Mouse (Mus musculus) forebrain, embryonic 16.5 days (tissue): ENCODE measurements at regions not wholly inside any gene's neighbourhood (a gene's known extent, or its start where the extent isn't known, plus 50 kb on each side); places are given as distances from the start of the nearest gene placed in this dataset.
A peak's percentile ranks its signal among the peaks of the same experiment; 100 is the strongest.

Experiments used
- ATAC-seq: fragments of 200-750 bp; cut with Nextera tagmentation; 2 replicates; pipeline ENCODE4 v1.8.0; 2017; ENCODE audit warnings: mild to moderate bottlenecking, moderate library complexity
- H3K27ac ChIP-seq: fragments of 300-500 bp; sonication (generic); 2 replicates; pipeline ENCODE4 v1.5.1; 2014; ENCODE audit warnings: low read length, control low read depth
- H3K27me3 ChIP-seq: fragments of 300-500 bp; sonication (generic); replicated peaks from 2 replicates; pipeline ENCODE4 v1.6.1; 2014; ENCODE audit warnings: low read length; ENCODE audit not compliant: control insufficient read depth, insufficient read depth
- H3K36me3 ChIP-seq: fragments of 300-500 bp; sonication (generic); 2 replicates; pipeline ENCODE4 v1.6.1; 2014; ENCODE audit not compliant: control insufficient read depth, insufficient read depth
- H3K4me1 ChIP-seq: fragments of 300-500 bp; sonication (generic); replicated peaks from 2 replicates; pipeline ENCODE4 v1.6.1; 2014; ENCODE audit warnings: low read length; ENCODE audit not compliant: control insufficient read depth, insufficient read depth
- H3K4me2 ChIP-seq: fragments of 300-500 bp; sonication (generic); 2 replicates; pipeline ENCODE4 v1.6.1; 2014; ENCODE audit warnings: mild to moderate bottlenecking, low read length, control low read depth
- H3K4me3 ChIP-seq: fragments of 300-500 bp; sonication (generic); replicated peaks from 2 replicates; pipeline ENCODE4 v1.5.1; 2014; ENCODE audit warnings: mild to moderate bottlenecking, low read length, control low read depth
- H3K9ac ChIP-seq: fragments of 300-500 bp; sonication (generic); replicated peaks from 2 replicates; pipeline ENCODE4 v1.6.1; 2014; ENCODE audit warnings: low read depth, low read length, control low read depth
- H3K9me3 ChIP-seq: fragments of 300-500 bp; sonication (generic); 2 replicates; pipeline ENCODE4 v1.6.1; 2016; ENCODE audit warnings: low read length; ENCODE audit not compliant: control insufficient read depth
- WGBS: fragments of 180-500 bp; shearing (Covaris S2); extraction: QIAGEN DNeasy Blood & Tissue Kit; methylation state at CpG from one replicate; pipeline ENCODE4 v1.1.7; 2014; 5-methylcytosine and 5-hydroxymethylcytosine counted together

DNA sequence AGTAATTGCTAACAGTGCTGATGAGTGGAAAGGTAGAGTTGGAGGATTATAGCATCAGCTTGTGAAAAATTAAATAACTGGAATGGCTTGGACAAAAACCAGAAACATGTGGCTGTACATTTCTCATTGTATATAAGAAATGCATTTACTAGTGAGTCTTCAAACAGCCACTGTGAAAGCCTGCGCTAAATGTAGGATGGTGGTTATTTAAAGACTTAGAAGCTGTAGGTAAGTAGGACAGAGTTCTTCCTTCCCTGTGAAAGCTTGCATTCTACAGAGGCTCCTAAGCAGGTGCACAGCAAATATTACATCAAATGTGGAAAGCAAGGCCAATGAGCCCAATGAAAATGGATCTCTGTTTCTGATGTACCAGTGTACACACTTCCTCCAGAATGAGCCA is 2999.5 kb upstream of the Gm6569 start:
- Histone ChIP-seq H3K9ac (no peak overlapping the region), H3K27me3 (no peaks in the 10 kb centered on the region), H3K4me2 (no peak overlapping the region), H3K27ac (no peak overlapping the region), H3K9me3 (no peaks in the 10 kb centered on the region), H3K36me3 (no peaks in the 10 kb centered on the region), H3K4me3 (no peak overlapping the region), H3K4me1 (no peaks in the 10 kb centered on the region)
- no peak for ATAC-seq
- WGBS = 94% methylated on average over 1 of the region's 1 CpGs

GRCm38 (mm10) chr15:70842606-70843005 is 2991.8 kb upstream of the Gm6569 start:
- Histone ChIP-seq H3K27ac (no peak overlapping the region), H3K27me3 (no peaks in the 10 kb centered on the region), H3K9ac (no peak overlapping the region), H3K9me3 (no peaks in the 10 kb centered on the region), H3K4me1 (no peaks in the 10 kb centered on the region), H3K4me2 (no peak overlapping the region), H3K36me3 (no peaks in the 10 kb centered on the region), H3K4me3 (no peak overlapping the region)
- ATAC-seq = 0 out of 2 replicates have a peak, but pooled peaks have one; percentile 52
- WGBS = 31% methylated on average over 1 of the region's 1 CpGs

- 41% methylated on average over 1 of the region's 1 CpGs for WGBS
Measured at GRCm38 (mm10) chr15:70849652-70850051, 2984.7 kb upstream of the Gm6569 start.

GRCm38 (mm10) chr15:70850496-70850895 is 2983.9 kb upstream of the Gm6569 start:
- no peak overlapping the region for H3K4me2 ChIP-seq
- H3K4me1 ChIP-seq = no peaks in the 10 kb centered on the region
- no peaks in the 10 kb centered on the region for H3K36me3 ChIP-seq
- WGBS = 79% methylated on average over 1 of the region's 1 CpGs
- no peak overlapping the region for H3K4me3 ChIP-seq
- no peaks in the 10 kb centered on the region for H3K9me3 ChIP-seq
- ATAC-seq = no peak
- H3K27ac ChIP-seq = no peak overlapping the region
- no peak overlapping the region for H3K9ac ChIP-seq
- H3K27me3 ChIP-seq = no peaks in the 10 kb centered on the region

More at GRCm38 (mm10) chr15:70849652-70850051, 2984.7 kb upstream of the Gm6569 start:
- 0 out of 2 replicates have a peak, but pooled peaks have one; percentile 26 for ATAC-seq
- Histone ChIP-seq H3K27me3 (no peaks in the 10 kb centered on the region), H3K4me3 (no peak overlapping the region), H3K4me2 (no peak overlapping the region), H3K9ac (no peak overlapping the region), H3K4me1 (no peaks in the 10 kb centered on the region), H3K9me3 (no peaks in the 10 kb centered on the region), H3K36me3 (no peaks in the 10 kb centered on the region), H3K27ac (no peak overlapping the region)
